In genomic region chr1:164366156-164367128, GRCm38 (mm10) we compare ENCODE assay signal across 8 mouse cellular contexts. TPM values are rescaled to one million over a fixed set of nuclear protein-coding genes. Genes with fewer than 3 reads are reported as not detected.
A peak's percentile ranks its signal among the peaks of the same experiment; 100 is the strongest.
DNase-seq lines count a peak whose midpoint lies in the region; ATAC-seq lines count a peak whose summit lies in the region.

No protein-coding gene starts in this region.

- no peaks in the 10 kb centered on the region for H3K9me3 ChIP-seq in hindbrain, embryonic 13.5 days
- no peaks in the 10 kb centered on the region for H3K9me3 ChIP-seq in lung, embryonic 16.5 days (ENCODE audit: control insufficient read depth, low read length)

- H3K4me3 ChIP-seq in hindbrain, embryonic 13.5 days, result no peak overlapping the region
- no peak overlapping the region for H3K4me3 ChIP-seq in lung, embryonic 16.5 days (ENCODE audit: low read length)

- H3K4me1 ChIP-seq in hindbrain, embryonic 13.5 days (replicated peaks), result peaks cover 14% of the 10 kb centered on the region
- H3K4me1 ChIP-seq in lung, embryonic 16.5 days (replicated peaks; ENCODE audit: control insufficient read depth, insufficient read depth, low read length), result no peaks in the 10 kb centered on the region

- H3K27ac ChIP-seq in hindbrain, embryonic 13.5 days, result no peak overlapping the region
- H3K27ac ChIP-seq in lung, embryonic 16.5 days (ENCODE audit: low read length), result no peak overlapping the region

- peak; percentile 67 for DNase-seq in MN1 (ENCODE audit: low spot score)
- peak; percentile 71 for DNase-seq in cerebellum, adult 9-10 months
- peak; percentile 44 to 88 for DNase-seq in frontal cortex, adult 2 months (ENCODE audit: extremely low spot score in 1 of 2, low spot score in 1 of 2)
- peak; percentile 81 for DNase-seq in layer of hippocampus, postnatal 10 days (ENCODE audit: low spot score in 2 of 2)
- peak; percentile 69 for DNase-seq in ovary, postnatal 36 days (ENCODE audit: low spot score)
- peak; percentile 58 to 78 for DNase-seq in thymus, postnatal 10 days (ENCODE audit: low spot score in 2 of 2)

- H3K9ac ChIP-seq in hindbrain, embryonic 13.5 days, result no peak overlapping the region
- no peak overlapping the region for H3K9ac ChIP-seq in lung, embryonic 16.5 days (ENCODE audit: low read length)

- peaks cover 7% of the 10 kb centered on the region; the same call in 1 of the 2 replicates for H3K36me3 ChIP-seq in hindbrain, embryonic 13.5 days
- H3K36me3 ChIP-seq in lung, embryonic 16.5 days (ENCODE audit: control insufficient read depth, insufficient read depth, low read length), result no peaks in the 10 kb centered on the region

- H3K4me2 ChIP-seq in hindbrain, embryonic 13.5 days, result no peak overlapping the region
- H3K4me2 ChIP-seq in lung, embryonic 16.5 days (ENCODE audit: low read depth, low read length), result no peak overlapping the region

- WGBS in hindbrain, embryonic 13.5 days, result 79% methylated on average over 12 of the region's 12 CpGs
- 70% methylated on average over 12 of the region's 12 CpGs for whole genome bisulfite sequencing in lung, embryonic 16.5 days

- no peaks in the 10 kb centered on the region for H3K27me3 ChIP-seq in hindbrain, embryonic 13.5 days
- no peaks in the 10 kb centered on the region for H3K27me3 ChIP-seq in lung, embryonic 16.5 days (ENCODE audit: control insufficient read depth, insufficient read depth, low read depth, low read length)

- ATAC-seq in hindbrain, embryonic 13.5 days (ENCODE audit: low FRiP score), result peak; percentile 71; the same call in 1 of the 2 replicates
- ATAC-seq in lung, embryonic 16.5 days (ENCODE audit: low read depth), result peak; percentile 71

RNA-seq across cellular contexts. Expression of gene Blzf1, which starts 59.2 kb away (rescaled TPM):
- polyA plus RNA-seq in frontal cortex, adult 2 months (2012; rRNA removed), result 20.8 and 22.8 TPM in 2 replicates
- polyA plus RNA-seq in hindbrain, embryonic 13.5 days (2015; fragmentation: Nextera tagmentation; extraction: Ambion mirVana), result 32.1 and 33.0 TPM in 2 replicates
- 10 to 100 TPM; 25.8 to 29.8 TPM for total RNA-seq in layer of hippocampus, postnatal 10 days (2021)
- polyA plus RNA-seq in lung, embryonic 16.5 days (2015; fragmentation: Nextera tagmentation; extraction: Ambion mirVana), result 34.8 and 37.0 TPM in 2 replicates
